Comparison of ENCODE assay signal across 13 mouse cellular contexts in genomic region chr4:140582390-140583088, GRCm38 (mm10).
DNase-seq lines count a peak whose midpoint lies in the region; ATAC-seq and TF ChIP-seq lines count a peak whose summit lies in the region.
"Had no signal": no experiment of that assay in that cellular context is flagged by ENCODE, and none has a peak within 500 bp of the region (broad histone marks: within the 10 kb centered on the region; RNA-seq: fewer than 3 reads in every experiment).

No protein-coding gene starts in this region.

- peaks cover 25% of the 10 kb centered on the region for H3K36me3 ChIP-seq in heart, postnatal 0 days (replicated peaks; ENCODE audit: control insufficient read depth, insufficient read depth, low read length)
- peaks cover 0 to 81% of the 10 kb centered on the region in 2 experiments for H3K36me3 ChIP-seq in CH12.LX (replicated peaks in 1 of 2; ENCODE audit: control insufficient read depth in 1 of 2, insufficient read depth in 1 of 2, low read length in 1 of 2)
- H3K36me3 ChIP-seq in macrophage (ENCODE audit: inconsistent target) = peaks cover 18% of the 10 kb centered on the region; the same call in 1 of the 2 replicates
- peaks cover 19% of the 10 kb centered on the region; the same call in 1 of the 2 replicates for H3K36me3 ChIP-seq in hindbrain, postnatal 0 days (ENCODE audit: insufficient read depth, low read length)
- peaks cover 16% of the 10 kb centered on the region for H3K36me3 ChIP-seq in intestine, embryonic 15.5 days

- dilution Hi-C loops in CH12.LX (cut with MboI; ENCODE audit: extremely low pct_ligation_motif_present, extremely low pct_unique_long_range_greater_than_20kb, low sequenced_read_pairs) = no loop called here

- peaks cover 22% of the 10 kb centered on the region for H3K4me1 ChIP-seq in heart, postnatal 0 days (ENCODE audit: control insufficient read depth, insufficient read depth)
- peaks cover 22 to 44% of the 10 kb centered on the region in 2 experiments for H3K4me1 ChIP-seq in CH12.LX (ENCODE audit: control insufficient read depth in 1 of 2, insufficient read depth in 2 of 2)
- peaks cover 19% of the 10 kb centered on the region for H3K4me1 ChIP-seq in hindbrain, postnatal 0 days (ENCODE audit: insufficient read depth, low read length)
- H3K4me1 ChIP-seq in intestine, embryonic 15.5 days (replicated peaks) = peaks cover 6% of the 10 kb centered on the region; the same call in 1 of the 2 replicates
- H3K4me1 ChIP-seq: embryonic facial prominence, embryonic 13.5 days; hindbrain, embryonic 12.5 days had no signal

- H3K4me2 ChIP-seq in heart, postnatal 0 days (ENCODE audit: low read depth, low read length) = no peak overlapping the region
- H3K4me2 ChIP-seq in CH12.LX (ENCODE audit: insufficient read depth, low read depth, poor library complexity, severe bottlenecking) = no peak overlapping the region
- no peak overlapping the region for H3K4me2 ChIP-seq in hindbrain, postnatal 0 days (ENCODE audit: low read depth, low read length)
- no peak overlapping the region for H3K4me2 ChIP-seq in intestine, embryonic 15.5 days (replicated peaks)
- H3K4me2 ChIP-seq: embryonic facial prominence, embryonic 13.5 days; hindbrain, embryonic 12.5 days; midbrain, embryonic 11.5 days had no signal

- TF ChIP-seq RAD21 in CH12.LX (IDR thresholded peaks at IDR 0.05; ENCODE audit: low read depth, low read length) = no peak

- H3K27me3 ChIP-seq in heart, postnatal 0 days (ENCODE audit: control insufficient read depth, insufficient read depth, low read length) = no peaks in the 10 kb centered on the region
- H3K27me3 ChIP-seq in CH12.LX (replicated peaks) = no peaks in the 10 kb centered on the region
- no peaks in the 10 kb centered on the region for H3K27me3 ChIP-seq in hindbrain, postnatal 0 days (ENCODE audit: insufficient read depth, low read length)
- H3K27me3 ChIP-seq in intestine, embryonic 15.5 days (replicated peaks) = no peaks in the 10 kb centered on the region
- H3K27me3 ChIP-seq: embryonic facial prominence, embryonic 13.5 days; hindbrain, embryonic 12.5 days; Patski had no signal

- WGBS in heart, postnatal 0 days = 73% methylated on average over 15 of the region's 15 CpGs
- 48% methylated on average over 12 of the region's 15 CpGs for WGBS in macrophage (ENCODE audit: missing documents)
- 80% methylated on average over 15 of the region's 15 CpGs for WGBS in hindbrain, postnatal 0 days
- 74% methylated on average over 15 of the region's 15 CpGs for WGBS in intestine, embryonic 15.5 days

- no peaks in the 10 kb centered on the region for H3K9me3 ChIP-seq in heart, postnatal 0 days (replicated peaks; ENCODE audit: control insufficient read depth, low read length)
- H3K9me3 ChIP-seq in CH12.LX (replicated peaks; ENCODE audit: low read length) = no peaks in the 10 kb centered on the region
- H3K9me3 ChIP-seq in hindbrain, postnatal 0 days (ENCODE audit: low read length) = no peaks in the 10 kb centered on the region
- H3K9me3 ChIP-seq in intestine, embryonic 15.5 days = no peaks in the 10 kb centered on the region
- H3K9me3 ChIP-seq: embryonic facial prominence, embryonic 13.5 days; hindbrain, embryonic 12.5 days had no signal

- H3K27ac ChIP-seq in heart, postnatal 0 days (ENCODE audit: low read depth) = peak overlapping the region; percentile 88
- no peak overlapping the region for H3K27ac ChIP-seq in CH12.LX (ENCODE audit: insufficient read depth, low read depth)
- peak overlapping the region; percentile 87 for H3K27ac ChIP-seq in macrophage
- H3K27ac ChIP-seq in hindbrain, postnatal 0 days = no peak overlapping the region
- no peak overlapping the region for H3K27ac ChIP-seq in intestine, embryonic 15.5 days
- H3K27ac ChIP-seq: embryonic facial prominence, embryonic 13.5 days; hindbrain, embryonic 12.5 days had no signal

- no peak overlapping the region for H3K4me3 ChIP-seq in heart, postnatal 0 days (ENCODE audit: low read depth, low read length)
- H3K4me3 ChIP-seq in CH12.LX (replicated peaks in 1 of 3; ENCODE audit: low read depth in 2 of 3, low read length in 2 of 3, poor library complexity in 1 of 3) (no peak overlapping the region), macrophage (ENCODE audit: inconsistent target) (no peak overlapping the region)
- H3K4me3 ChIP-seq in hindbrain, postnatal 0 days (ENCODE audit: low read length) = no peak overlapping the region
- H3K4me3 ChIP-seq in intestine, embryonic 15.5 days (replicated peaks) = no peak overlapping the region
- H3K4me3 ChIP-seq: embryonic facial prominence, embryonic 13.5 days; hindbrain, embryonic 12.5 days had no signal

- no peak for DNase-seq in heart, postnatal 0 days (ENCODE audit: low spot score)
- DNase-seq in heart, adult 8-10 months (ENCODE audit: low spot score) = no peak
- DNase-seq in 416B (ENCODE audit: low read depth) = peak; percentile 97
- DNase-seq in CH12.LX (ENCODE audit: extremely low read depth) = no peak
- no peak for DNase-seq in kidney, adult 8-10 months
- no peak for DNase-seq in hindbrain, postnatal 0 days (ENCODE audit: low spot score)

- in situ Hi-C loops in CH12.LX (cut with MboI; ENCODE audit: low pct_ligation_motif_present, low pct_unique_long_range_greater_than_20kb, low sequenced_read_pairs) = no loop called here

- ATAC-seq in heart, postnatal 0 days (ENCODE audit: insufficient read depth, low read depth) = no peak
- ATAC-seq in hindbrain, postnatal 0 days = no peak
- no peak for ATAC-seq in intestine, embryonic 15.5 days
- ATAC-seq: intestine, embryonic 16.5 days; Patski had no signal

- TF ChIP-seq POLR2A in CH12.LX (IDR thresholded peaks at IDR 0.05; ENCODE audit: low read depth, low read length) = no peak

- H3K9ac ChIP-seq in heart, postnatal 0 days (replicated peaks; ENCODE audit: low read depth, low read length) = no peak overlapping the region; the same call in 1 of the 2 replicates
- H3K9ac ChIP-seq in CH12.LX (ENCODE audit: insufficient read depth, low read depth) = no peak overlapping the region
- H3K9ac ChIP-seq in hindbrain, postnatal 0 days (replicated peaks; ENCODE audit: low read length) = no peak overlapping the region
- H3K9ac ChIP-seq in intestine, embryonic 15.5 days = no peak overlapping the region
- H3K9ac ChIP-seq: embryonic facial prominence, embryonic 13.5 days; hindbrain, embryonic 12.5 days had no signal

- TF ChIP-seq CTCF in heart, postnatal 0 days (IDR thresholded peaks at IDR 0.05; ENCODE audit: low read depth) = no peak
- no peak for TF ChIP-seq CTCF in CH12.LX (conservative IDR thresholded peaks at IDR 0.05 in 1 of 2, IDR thresholded peaks at IDR 0.05 in 1 of 2; ENCODE audit: low read depth in 2 of 2, low read length in 2 of 2)
- TF ChIP-seq CTCF in hindbrain, postnatal 0 days (IDR thresholded peaks at IDR 0.05; ENCODE audit: low read depth) = no peak

- TF ChIP-seq EP300 in heart, postnatal 0 days (IDR thresholded peaks at IDR 0.05; ENCODE audit: low read depth) = no peak
- no peak for TF ChIP-seq EP300 in CH12.LX (IDR thresholded peaks at IDR 0.05; ENCODE audit: low read length)

- H3K79me2 ChIP-seq in CH12.LX (replicated peaks; ENCODE audit: control insufficient read depth, extremely low read depth, insufficient read depth, poor library complexity, severe bottlenecking) (no peaks in the 10 kb centered on the region), macrophage (ENCODE audit: inconsistent target) (peaks cover 40% of the 10 kb centered on the region)

TF ChIP-seq in CH12.LX, 34 proteins besides CTCF, POLR2A, EP300 and RAD21:
- TF ChIP-seq MAZ (IDR thresholded peaks at IDR 0.05; ENCODE audit: low read depth, low read length) (no peak), ZC3H11A (IDR thresholded peaks at IDR 0.05; ENCODE audit: low read depth, low read length) (no peak), ZNF384 (IDR thresholded peaks at IDR 0.05; ENCODE audit: low read depth, low read length) (peak; percentile 41)

Comparison
In these comparisons a context has a peak if more than half of its experiments do, and no peak if none do; other contexts are left out.
1. H3K27ac ChIP-seq: peak in heart, postnatal 0 days (single experiment) and macrophage (single experiment); none in CH12.LX (single experiment), hindbrain, postnatal 0 days (single experiment) and intestine, embryonic 15.5 days (single experiment).